Mouse (Mus musculus) monocyte, adult 5-6 weeks (primary cell): ENCODE data around the gene Foxj2. TPM values are rescaled to one million over a fixed set of nuclear protein-coding genes. Genes with fewer than 3 reads are reported as not detected.

Source experiments
- ATAC-seq: fragments of 153-309, 156-312 bp; replicated peaks from 2 replicates; pipeline ENCODE4 v1.8.0; 2017; ENCODE audit warnings: mild to moderate bottlenecking; ENCODE audit not compliant: low TSS enrichment, insufficient number of reproducible peaks, severe bottlenecking, poor library complexity, low FRiP score
- total RNA-seq: library from RNA; stranded (forward); fragments of 200-1000, 200-491, 200-594 nt; gene quantifications from 3 replicates; pipeline ENCODE4 v1.2.3, GENCODE M21; 2017

Gene Foxj2
- total RNA-seq, 1 experiment from 2014 or later = 28.8 TPM

- peak; percentile 36; the same call in 1 of the 2 replicates for ATAC-seq
Measured at GRCm38 (mm10) chr6:122811771-122812600, 7.7 kb upstream of the Foxj2 start.

GRCm38 (mm10) chr6:122812716-122813115 is 7.0 kb upstream of the Foxj2 start:
- no peak for ATAC-seq

- no peak for ATAC-seq
Measured at GRCm38 (mm10) chr6:122813640-122814039, 6.1 kb upstream of the Foxj2 start.

- peak; percentile 12 for ATAC-seq
Measured at GRCm38 (mm10) chr6:122820071-122820798, 521 bp downstream of the Foxj2 start.

GRCm38 (mm10) chr6:122820799-122821650 is 1.3 kb downstream of the Foxj2 start:
- ATAC-seq = 0 out of 2 replicates have a peak, but pooled peaks have one; percentile 24

- no peak for ATAC-seq
Measured at GRCm38 (mm10) chr6:122821822-122822221, 2.1 kb downstream of the Foxj2 start.

GRCm38 (mm10) chr6:122824086-122824485 is 4.4 kb downstream of the Foxj2 start:
- no peak for ATAC-seq

- ATAC-seq = no peak
Measured at GRCm38 (mm10) chr6:122825166-122825565, 5.5 kb downstream of the Foxj2 start.

GRCm38 (mm10) chr6:122825923-122826742 is 6.4 kb downstream of the Foxj2 start:
- ATAC-seq = peak; percentile 68

GRCm38 (mm10) chr6:122828086-122828485 is 8.4 kb downstream of the Foxj2 start:
- ATAC-seq = no peak

- no peak for ATAC-seq
Measured at GRCm38 (mm10) chr6:122832880-122833279, 13.2 kb downstream of the Foxj2 start.

GRCm38 (mm10) chr6:122834365-122834764 is 14.7 kb downstream of the Foxj2 start:
- ATAC-seq = peak; percentile 87

GRCm38 (mm10) chr6:122836974-122837373 is 17.3 kb downstream of the Foxj2 start:
- no peak for ATAC-seq

- no peak for ATAC-seq
Measured at GRCm38 (mm10) chr6:122837539-122837938, 17.8 kb downstream of the Foxj2 start.

- no peak for ATAC-seq
Measured at GRCm38 (mm10) chr6:122843759-122844158, 24.0 kb downstream of the Foxj2 start.

- ATAC-seq = peak; percentile 77
Measured at GRCm38 (mm10) chr6:122852696-122853095, 33.0 kb downstream of the Foxj2 start.

- ATAC-seq = peak; percentile 29; the same call in 1 of the 2 replicates
Measured at GRCm38 (mm10) chr6:122854552-122854951, 34.8 kb downstream of the Foxj2 start.

GRCm38 (mm10) chr6:122855955-122856354 is 36.2 kb downstream of the Foxj2 start, which contains the start of gene C3ar1:
Gene C3ar1 (minus strand): TSS chr6:122856161.
- no peak; the same call in 1 of the 2 replicates for ATAC-seq
